Mouse (Mus musculus) forebrain, embryonic 16.5 days (tissue): Measurements from ENCODE around the gene Dctn3. TPM values are rescaled to one million over a fixed set of nuclear protein-coding genes. Genes with fewer than 3 reads are reported as not detected.
"Not testable (repeated sequence)": the region's sequence is repeated elsewhere in the genome, so short reads cannot be mapped to it uniquely, and the experiment has no call there.

Experiments used
- ATAC-seq: fragments of 200-750 bp; cut with Nextera tagmentation; 2 replicates; pipeline ENCODE4 v1.8.0; 2017; ENCODE audit warnings: mild to moderate bottlenecking, moderate library complexity
- H3K27ac ChIP-seq: fragments of 300-500 bp; sonication (generic); 2 replicates; pipeline ENCODE4 v1.5.1; 2014; ENCODE audit warnings: low read length, control low read depth
- H3K27me3 ChIP-seq: fragments of 300-500 bp; sonication (generic); replicated peaks from 2 replicates; pipeline ENCODE4 v1.6.1; 2014; ENCODE audit warnings: low read length; ENCODE audit not compliant: control insufficient read depth, insufficient read depth
- H3K36me3 ChIP-seq: fragments of 300-500 bp; sonication (generic); 2 replicates; pipeline ENCODE4 v1.6.1; 2014; ENCODE audit not compliant: control insufficient read depth, insufficient read depth
- H3K4me1 ChIP-seq: fragments of 300-500 bp; sonication (generic); replicated peaks from 2 replicates; pipeline ENCODE4 v1.6.1; 2014; ENCODE audit warnings: low read length; ENCODE audit not compliant: control insufficient read depth, insufficient read depth
- H3K4me2 ChIP-seq: fragments of 300-500 bp; sonication (generic); 2 replicates; pipeline ENCODE4 v1.6.1; 2014; ENCODE audit warnings: mild to moderate bottlenecking, low read length, control low read depth
- H3K4me3 ChIP-seq: fragments of 300-500 bp; sonication (generic); replicated peaks from 2 replicates; pipeline ENCODE4 v1.5.1; 2014; ENCODE audit warnings: mild to moderate bottlenecking, low read length, control low read depth
- H3K9ac ChIP-seq: fragments of 300-500 bp; sonication (generic); replicated peaks from 2 replicates; pipeline ENCODE4 v1.6.1; 2014; ENCODE audit warnings: low read depth, low read length, control low read depth
- H3K9me3 ChIP-seq: fragments of 300-500 bp; sonication (generic); 2 replicates; pipeline ENCODE4 v1.6.1; 2016; ENCODE audit warnings: low read length; ENCODE audit not compliant: control insufficient read depth
- WGBS: fragments of 180-500 bp; shearing (Covaris S2); extraction: QIAGEN DNeasy Blood & Tissue Kit; methylation state at CpG from one replicate; pipeline ENCODE4 v1.1.7; 2014; 5-methylcytosine and 5-hydroxymethylcytosine counted together
- polyA plus RNA-seq: library from polyadenylated mRNA; unstranded; fragments of >200 nt; fragmentation: Nextera tagmentation; extraction: Ambion mirVana; gene quantifications from 2 replicates; pipeline ENCODE4 v1.2.1, GENCODE M21; 2015

The Dctn3 gene
- polyA plus RNA-seq, 1 experiment from 2014 or later, result 315 TPM

- no peak overlapping the region for H3K4me3 ChIP-seq
- 0% methylated on average over 13 of the region's 13 CpGs for WGBS
- no peaks in the 10 kb centered on the region for H3K36me3 ChIP-seq
These were observed 15.9 kb downstream of the Dctn3 start for GRCm38 (mm10) chr4:41707011-41707535.

GRCm38 (mm10) chr4:41705922-41706754, 16.8 kb downstream of the Dctn3 start:
- Histone ChIP-seq H3K36me3 (no peaks in the 10 kb centered on the region), H3K9ac (no peak overlapping the region), H3K4me2 (peak overlapping the region; percentile 38), H3K27me3 (no peaks in the 10 kb centered on the region), H3K27ac (no peak overlapping the region), H3K4me3 (no peak overlapping the region), H3K9me3 (no peaks in the 10 kb centered on the region), H3K4me1 (peaks cover 30% of the 10 kb centered on the region)
- no peak for ATAC-seq
- WGBS, result 39% methylated on average over 19 of the region's 19 CpGs

More at GRCm38 (mm10) chr4:41707011-41707535, 15.9 kb downstream of the Dctn3 start:
- Histone ChIP-seq H3K9me3 (no peaks in the 10 kb centered on the region), H3K27ac (no peak overlapping the region), H3K4me1 (peaks cover 39% of the 10 kb centered on the region), H3K27me3 (no peaks in the 10 kb centered on the region), H3K9ac (no peak overlapping the region), H3K4me2 (peak overlapping the region; percentile 38)
- ATAC-seq, result peak; percentile 81

DNA sequence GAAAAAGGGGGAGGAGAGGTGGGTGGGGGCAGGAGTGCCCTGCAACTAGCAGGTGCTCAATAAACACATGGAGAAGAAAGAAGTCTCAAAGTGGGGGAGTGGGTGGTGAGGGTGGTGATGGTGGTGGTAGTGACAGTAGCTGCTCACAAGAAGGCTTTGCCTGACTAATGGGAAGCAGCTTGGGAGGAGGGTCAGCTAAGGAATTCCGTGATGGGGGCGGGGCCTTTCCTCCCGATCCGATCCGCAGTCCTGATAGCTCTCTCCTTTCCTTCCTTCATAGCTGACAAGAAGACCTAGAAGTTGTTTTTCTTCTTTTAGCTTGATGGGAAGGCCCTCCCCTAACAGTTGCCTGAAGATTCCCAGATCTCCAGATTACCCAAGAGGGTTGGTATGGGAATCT, 18.3 kb downstream of the Dctn3 start:
- Histone ChIP-seq H3K36me3 (no peaks in the 10 kb centered on the region), H3K4me1 (peaks cover 27% of the 10 kb centered on the region), H3K9ac (no peak overlapping the region), H3K9me3 (no peaks in the 10 kb centered on the region), H3K4me2 (no peak overlapping the region), H3K4me3 (no peak overlapping the region), H3K27me3 (no peaks in the 10 kb centered on the region), H3K27ac (no peak overlapping the region)
- 13% methylated on average over 5 of the region's 5 CpGs for WGBS
- no peak for ATAC-seq

GRCm38 (mm10) chr4:41702226-41702625, 20.7 kb downstream of the Dctn3 start:
- ATAC-seq, H3K27ac ChIP-seq, H3K9me3 ChIP-seq, H3K4me3 ChIP-seq, H3K9ac ChIP-seq, H3K4me2 ChIP-seq, H3K27me3 ChIP-seq, H3K36me3 ChIP-seq: not testable (repeated sequence)
- 62% methylated on average over 2 of the region's 2 CpGs for WGBS
- peaks cover 14% of the 10 kb centered on the region for H3K4me1 ChIP-seq

DNA sequence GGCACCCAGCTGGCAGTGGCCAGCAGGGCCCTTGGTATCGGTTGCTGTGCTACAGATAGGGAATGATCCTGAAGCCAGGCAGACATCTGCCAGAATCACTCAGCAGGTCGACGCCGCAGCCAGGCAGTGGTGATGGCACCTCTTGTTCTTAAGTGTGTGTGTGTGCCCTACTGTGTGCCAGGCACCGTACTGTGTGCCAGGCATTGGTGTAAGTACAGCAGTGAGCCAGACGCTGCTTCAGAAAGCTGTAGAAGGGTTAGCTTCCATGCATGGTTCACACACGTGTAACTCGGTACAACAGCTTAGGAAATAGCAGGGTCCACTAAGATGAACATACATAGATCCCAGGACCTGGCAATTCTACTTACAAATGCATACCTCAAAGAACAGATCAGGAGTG, 22.7 kb downstream of the Dctn3 start:
- H3K4me2 ChIP-seq, H3K27ac ChIP-seq, H3K4me3 ChIP-seq, H3K27me3 ChIP-seq, ATAC-seq, H3K9ac ChIP-seq, H3K36me3 ChIP-seq, H3K9me3 ChIP-seq, H3K4me1 ChIP-seq: not testable (repeated sequence)
- WGBS, result 66% methylated on average over 2 of the region's 8 CpGs

GRCm38 (mm10) chr4:41699783-41700182, 23.2 kb downstream of the Dctn3 start, which contains the start of gene Il11ra1:
Gene Il11ra1 (plus strand): TSS chr4:41699989.
- not testable (repeated sequence) for H3K27ac ChIP-seq, H3K4me1 ChIP-seq, ATAC-seq, H3K4me3 ChIP-seq, H3K4me2 ChIP-seq, H3K36me3 ChIP-seq, H3K9ac ChIP-seq, H3K27me3 ChIP-seq, H3K9me3 ChIP-seq
- 93% methylated on average over 9 of the region's 10 CpGs for WGBS

DNA sequence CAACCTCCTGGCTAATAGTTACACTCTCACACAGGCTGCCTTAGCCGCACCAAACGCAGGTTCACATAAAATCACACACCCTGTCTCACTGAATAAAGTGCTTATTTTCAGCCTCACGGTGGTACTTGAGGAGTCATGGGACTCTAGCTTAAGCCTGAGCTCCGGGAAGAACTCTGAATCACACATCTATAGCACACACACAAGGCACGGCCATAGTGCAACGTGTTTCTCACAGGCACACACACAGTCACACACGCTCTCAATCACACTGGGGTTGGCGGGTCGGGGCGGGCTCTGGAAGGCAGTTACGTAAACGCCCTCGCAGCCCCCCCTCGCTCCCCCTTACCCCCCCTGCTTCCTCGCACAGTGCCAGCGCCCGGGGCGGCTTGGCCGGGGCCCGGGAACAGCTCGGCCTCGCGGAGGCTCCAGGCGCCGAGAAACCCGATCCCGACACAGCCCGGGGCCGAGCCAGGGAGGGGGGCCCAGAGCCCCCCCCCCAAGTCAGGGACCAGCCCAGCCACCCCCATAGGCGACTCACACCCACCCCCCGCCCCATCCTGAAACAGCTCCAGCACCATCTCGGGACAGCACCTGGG, 24.5 kb downstream of the Dctn3 start:
- H3K4me1 ChIP-seq, H3K27me3 ChIP-seq, H3K4me2 ChIP-seq, H3K9ac ChIP-seq, H3K36me3 ChIP-seq, H3K4me3 ChIP-seq, ATAC-seq, H3K9me3 ChIP-seq, H3K27ac ChIP-seq: not testable (repeated sequence)
- WGBS, result 5% methylated on average over 20 of the region's 32 CpGs

DNA sequence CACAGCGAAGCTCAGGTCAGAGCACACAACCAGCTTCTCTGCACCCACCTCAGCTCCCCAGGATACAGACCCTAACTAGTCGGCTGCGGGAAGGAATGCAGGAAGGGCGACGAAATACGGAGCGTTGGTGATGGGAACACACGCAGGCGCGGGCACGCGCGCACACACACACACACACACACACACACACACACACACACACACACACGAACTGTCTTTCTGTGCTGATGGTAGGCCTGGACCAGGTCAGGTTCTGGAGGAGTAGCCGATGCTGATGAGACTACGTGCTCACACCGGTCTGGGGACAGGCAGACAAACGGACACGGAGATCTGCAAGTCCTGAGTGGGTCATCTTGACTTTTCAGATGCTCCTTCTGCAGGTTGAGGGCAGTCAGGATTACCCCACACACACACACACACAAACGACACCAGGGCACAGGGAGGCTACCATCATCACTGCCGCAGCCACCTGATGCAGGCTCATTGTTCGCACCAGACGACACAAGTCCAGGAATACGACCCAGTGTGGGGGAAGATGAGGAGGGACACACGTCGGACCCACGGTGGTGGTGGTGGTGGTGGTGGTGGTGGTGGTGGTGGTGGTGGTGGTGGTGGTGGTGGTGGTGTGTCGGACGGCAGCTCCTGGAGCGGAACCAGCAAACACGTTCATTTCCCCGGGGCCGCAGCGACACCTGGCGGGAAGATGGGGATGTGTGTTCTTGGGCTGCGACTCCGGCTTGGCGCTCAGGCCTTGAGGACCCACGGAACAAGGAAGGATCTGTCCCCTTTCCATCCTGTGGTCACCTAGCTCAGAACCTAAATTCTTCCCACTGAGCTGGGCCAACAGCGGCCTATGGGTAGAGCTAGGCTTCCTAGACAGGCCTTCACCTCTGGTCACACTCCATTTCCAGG, 25.8 kb downstream of the Dctn3 start, which contains the start of gene Cntfr:
Cntfr (minus strand) TSS at position 160 of the 912 bp plus-strand sequence.
- H3K4me1 ChIP-seq, H3K27ac ChIP-seq, H3K9me3 ChIP-seq, H3K4me3 ChIP-seq, H3K36me3 ChIP-seq, H3K9ac ChIP-seq, H3K27me3 ChIP-seq, H3K4me2 ChIP-seq: not testable (repeated sequence)
- 0 out of 2 replicates have a peak, but pooled peaks have one; percentile 28 for ATAC-seq
- 20% methylated on average over 30 of the region's 40 CpGs for WGBS

DNA sequence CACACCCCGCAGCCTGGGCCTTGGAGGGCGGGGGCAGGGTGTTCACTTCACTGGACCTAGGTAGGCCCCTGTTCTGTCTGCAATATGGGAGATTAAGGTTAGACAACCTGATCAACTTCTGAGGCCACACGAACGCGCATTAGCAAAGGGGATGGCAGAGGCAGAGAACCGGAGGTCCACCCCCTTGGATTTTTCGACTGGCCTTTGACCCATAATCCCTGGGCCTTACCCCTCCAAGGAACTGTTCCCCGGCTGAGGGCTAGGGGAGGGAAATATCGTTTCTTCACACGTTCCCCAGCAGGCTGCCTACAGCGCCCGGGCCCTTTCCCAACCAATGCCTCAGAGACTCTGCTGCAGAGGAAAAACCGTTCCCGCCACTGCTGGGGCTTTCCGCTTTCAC, 26.5 kb downstream of the Dctn3 start:
- 16% methylated on average over 12 of the region's 15 CpGs for WGBS
- not testable (repeated sequence) for H3K36me3 ChIP-seq, H3K27me3 ChIP-seq, ATAC-seq, H3K9me3 ChIP-seq, H3K9ac ChIP-seq, H3K4me3 ChIP-seq, H3K4me2 ChIP-seq, H3K4me1 ChIP-seq, H3K27ac ChIP-seq
